Mouse (Mus musculus): ENCODE measurements at regions not wholly inside any gene's neighbourhood (a gene's known extent, or its start where the extent isn't known, plus 50 kb on each side); places are given as distances from the start of the nearest gene placed in this dataset.

DNA sequence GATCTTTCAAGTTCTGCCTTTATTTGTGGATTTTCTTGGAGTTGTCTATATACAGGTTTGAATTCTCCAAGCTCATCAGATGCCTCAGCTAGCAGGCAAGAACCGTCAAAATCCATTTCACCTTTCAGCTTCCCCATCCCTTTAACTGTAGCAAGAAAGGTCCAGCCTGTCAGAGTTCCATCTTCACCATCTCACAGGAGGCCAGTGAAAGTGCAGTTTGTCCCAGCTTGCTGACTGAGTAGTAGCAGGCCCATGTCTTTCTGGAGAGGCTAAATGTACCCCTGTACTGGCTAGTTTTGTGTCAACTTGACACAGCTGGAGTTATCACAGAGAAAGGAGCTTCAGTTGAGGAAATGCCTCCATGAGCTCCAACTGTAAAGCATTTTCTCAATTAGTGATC is 67.7 kb upstream of the 1700024P04Rik start:
- Histone ChIP-seq H3K79me2 (replicated peaks; ENCODE audit: control insufficient read depth, extremely low read depth, insufficient read depth, poor library complexity, severe bottlenecking) (no peaks in the 10 kb centered on the region), H3K9ac (ENCODE audit: insufficient read depth, low read depth) (no peak overlapping the region), H3K4me3 (replicated peaks in 1 of 3; ENCODE audit: low read depth in 2 of 3, low read length in 2 of 3, poor library complexity in 1 of 3) (no peak overlapping the region), H3K4me1 (ENCODE audit: control insufficient read depth in 1 of 2, insufficient read depth in 2 of 2) (0 out of 4 replicates have a peak, but pooled peaks cover 0 to 6% of the 10 kb centered on the region in 2 experiments), H3K27me3 (replicated peaks) (peaks cover 1% of the 10 kb centered on the region), H3K27ac (ENCODE audit: insufficient read depth, low read depth) (no peak overlapping the region), H3K36me3 (replicated peaks in 1 of 2; ENCODE audit: control insufficient read depth in 1 of 2, insufficient read depth in 1 of 2, low read length in 1 of 2) (no peaks in the 10 kb centered on the region), H3K4me2 (ENCODE audit: insufficient read depth, low read depth, poor library complexity, severe bottlenecking) (no peak overlapping the region), H3K9me3 (replicated peaks; ENCODE audit: low read length) (no peaks in the 10 kb centered on the region)
- dilution Hi-C loops (cut with MboI; ENCODE audit: extremely low pct_ligation_motif_present, extremely low pct_unique_long_range_greater_than_20kb, low sequenced_read_pairs) (no loop called here), in situ Hi-C loops (cut with MboI; ENCODE audit: low pct_ligation_motif_present, low pct_unique_long_range_greater_than_20kb, low sequenced_read_pairs) (no loop called here)
- TF ChIP-seq BHLHE40 (IDR thresholded peaks at IDR 0.05; ENCODE audit: low read depth, low read length): no peak
- no peak for TF ChIP-seq KAT2A (IDR thresholded peaks at IDR 0.05; ENCODE audit: insufficient replicate concordance, low read length)
- no peak for TF ChIP-seq USF2 (conservative IDR thresholded peaks at IDR 0.05; ENCODE audit: low read depth, low read length)
- no peak for TF ChIP-seq MAFK (IDR thresholded peaks at IDR 0.05; ENCODE audit: insufficient replicate concordance, low read length)
- no peak for TF ChIP-seq CHD2 (IDR thresholded peaks at IDR 0.05; ENCODE audit: low read length)
- TF ChIP-seq MAX (IDR thresholded peaks at IDR 0.05; ENCODE audit: low read length): no peak
- no peak for TF ChIP-seq TBP (conservative IDR thresholded peaks at IDR 0.05; ENCODE audit: low read depth, low read length)
- TF ChIP-seq JUN (IDR thresholded peaks at IDR 0.05; ENCODE audit: insufficient read depth, low read depth, low read length): no peak
- no peak for TF ChIP-seq SMC3 (IDR thresholded peaks at IDR 0.05; ENCODE audit: low read depth, low read length)
- TF ChIP-seq CTCF (conservative IDR thresholded peaks at IDR 0.05 in 1 of 2, IDR thresholded peaks at IDR 0.05 in 1 of 2; ENCODE audit: low read depth in 2 of 2, low read length in 2 of 2): no peak
- no peak for TF ChIP-seq CHD1 (IDR thresholded peaks at IDR 0.05; ENCODE audit: low read depth, low read length)
- no peak for TF ChIP-seq MYC (IDR thresholded peaks at IDR 0.05; ENCODE audit: low read depth, low read length)
- no peak for TF ChIP-seq MXI1 (IDR thresholded peaks at IDR 0.05; ENCODE audit: low read depth, low read length)
- TF ChIP-seq EP300 (IDR thresholded peaks at IDR 0.05; ENCODE audit: low read length): no peak
- DNase-seq (ENCODE audit: extremely low read depth): no peak

DNA sequence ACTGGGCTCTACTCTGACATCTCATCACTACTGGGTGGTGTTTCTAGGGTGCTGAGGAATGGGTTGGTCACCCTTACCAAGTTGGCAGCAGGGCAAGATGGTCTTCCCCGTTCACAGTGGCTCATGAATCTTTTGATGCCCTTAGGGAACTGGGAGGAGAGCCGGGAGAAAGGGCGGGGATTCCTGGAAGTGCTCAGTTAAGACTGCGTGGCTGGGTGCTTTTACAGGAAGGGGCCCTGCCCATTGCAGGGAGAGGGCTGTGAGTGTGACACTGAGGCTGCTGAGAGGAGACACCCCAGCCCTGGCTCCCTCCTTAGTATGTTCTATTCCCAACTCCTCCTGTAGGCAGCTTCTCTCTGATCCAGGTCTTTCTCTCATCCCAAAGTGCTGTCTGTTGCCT is 65.3 kb upstream of the 1700024P04Rik start:
- Histone ChIP-seq H3K27ac (ENCODE audit: insufficient read depth, low read depth) (no peak overlapping the region), H3K9ac (ENCODE audit: insufficient read depth, low read depth) (no peak overlapping the region), H3K4me3 (replicated peaks in 1 of 3; ENCODE audit: low read depth in 2 of 3, low read length in 2 of 3, poor library complexity in 1 of 3) (no peak overlapping the region), H3K4me1 (ENCODE audit: control insufficient read depth in 1 of 2, insufficient read depth in 2 of 2) (0 out of 4 replicates have a peak, but pooled peaks cover 0 to 3% of the 10 kb centered on the region in 2 experiments), H3K9me3 (replicated peaks; ENCODE audit: low read length) (peaks cover 1% of the 10 kb centered on the region), H3K27me3 (replicated peaks) (peaks cover 1% of the 10 kb centered on the region), H3K79me2 (replicated peaks; ENCODE audit: control insufficient read depth, extremely low read depth, insufficient read depth, poor library complexity, severe bottlenecking) (no peaks in the 10 kb centered on the region), H3K4me2 (ENCODE audit: insufficient read depth, low read depth, poor library complexity, severe bottlenecking) (no peak overlapping the region), H3K36me3 (replicated peaks in 1 of 2; ENCODE audit: control insufficient read depth in 1 of 2, insufficient read depth in 1 of 2, low read length in 1 of 2) (no peaks in the 10 kb centered on the region)
- dilution Hi-C loops (cut with MboI; ENCODE audit: extremely low pct_ligation_motif_present, extremely low pct_unique_long_range_greater_than_20kb, low sequenced_read_pairs) (no loop called here), in situ Hi-C loops (cut with MboI; ENCODE audit: low pct_ligation_motif_present, low pct_unique_long_range_greater_than_20kb, low sequenced_read_pairs) (no loop called here)
- TF ChIP-seq ZMIZ1 (IDR thresholded peaks at IDR 0.05; ENCODE audit: low read depth, low read length) (no peak), JUND (conservative IDR thresholded peaks at IDR 0.05; ENCODE audit: low read depth, low read length) (no peak), MXI1 (IDR thresholded peaks at IDR 0.05; ENCODE audit: low read depth, low read length) (no peak), CHD2 (IDR thresholded peaks at IDR 0.05; ENCODE audit: low read length) (no peak), USF1 (IDR thresholded peaks at IDR 0.05; ENCODE audit: low read depth, low read length) (no peak), SMC3 (IDR thresholded peaks at IDR 0.05; ENCODE audit: low read depth, low read length) (no peak), RCOR1 (conservative IDR thresholded peaks at IDR 0.05; ENCODE audit: low read depth, low read length) (no peak), ZC3H11A (IDR thresholded peaks at IDR 0.05; ENCODE audit: low read depth, low read length) (no peak)
- DNase-seq (ENCODE audit: extremely low read depth): no peak
